Mouse (Mus musculus) gastrocnemius, adult 8-10 months (tissue): Measurements from ENCODE around the gene Gfi1b. TPM values are rescaled to one million over a fixed set of nuclear protein-coding genes. Genes with fewer than 3 reads are reported as not detected.

Experiments used
- DNase-seq, 2 experiments: peaks; one replicate each; pipeline ENCODE4 v3.0.0; 2022; ENCODE audit warnings: low spot score in 2 of 2
- total RNA-seq, 4 experiments: library from RNA; stranded (reverse); gene quantifications; 2 replicates each; pipeline ENCODE4 v1.2.4; 2022

Gene Gfi1b
- not detected for total RNA-seq

DNA sequence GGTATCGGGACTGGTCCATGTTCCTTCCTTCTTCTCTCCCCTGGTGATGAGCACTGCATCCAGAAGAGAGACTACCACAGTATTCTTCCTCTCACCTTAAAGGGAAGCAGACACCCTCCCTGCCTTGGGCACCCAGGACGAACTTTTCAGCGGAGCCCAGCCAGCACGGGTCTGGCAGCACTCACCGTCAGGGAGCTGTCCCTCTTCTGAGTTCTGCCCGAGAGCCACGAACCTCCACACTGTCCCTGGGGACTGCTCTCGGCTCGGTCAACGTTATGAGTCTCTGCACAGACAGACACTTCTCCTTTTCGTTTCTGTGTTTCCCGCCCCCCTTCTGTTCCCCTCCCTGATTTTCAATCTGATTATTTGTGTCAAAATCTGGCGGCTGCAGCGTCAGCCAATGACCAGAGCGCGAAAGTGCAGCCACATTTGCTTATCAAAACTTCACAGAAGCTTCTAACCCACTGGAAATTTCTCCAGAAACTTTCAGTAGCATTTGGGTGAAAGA, at the start of gene Gfi1b:
TSS of gene Gfi1b (minus strand) at position 319 of the 508 bp plus-strand sequence.
- DNase-seq = no peak

DNA sequence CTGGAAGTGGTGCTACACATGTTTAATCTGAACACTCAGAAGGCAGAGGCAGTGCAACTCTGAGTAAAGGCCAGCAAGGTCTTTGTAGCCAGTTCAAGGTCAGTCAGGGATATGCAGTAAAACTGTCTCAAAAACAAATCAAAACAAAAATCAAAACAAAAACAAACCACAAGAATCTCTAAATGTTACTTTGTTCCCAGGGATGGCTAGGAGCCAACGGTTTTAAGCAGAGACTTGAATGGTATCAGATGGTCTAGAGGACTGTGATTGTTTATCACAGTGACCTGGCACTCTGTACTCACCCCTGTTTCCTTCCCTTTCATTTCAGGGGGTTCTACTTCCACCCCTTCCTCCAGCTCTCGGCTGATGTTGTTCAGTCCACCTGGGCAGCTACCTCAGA, 49.7 kb upstream of the Gfi1b start:
- DNase-seq = no peak

DNA sequence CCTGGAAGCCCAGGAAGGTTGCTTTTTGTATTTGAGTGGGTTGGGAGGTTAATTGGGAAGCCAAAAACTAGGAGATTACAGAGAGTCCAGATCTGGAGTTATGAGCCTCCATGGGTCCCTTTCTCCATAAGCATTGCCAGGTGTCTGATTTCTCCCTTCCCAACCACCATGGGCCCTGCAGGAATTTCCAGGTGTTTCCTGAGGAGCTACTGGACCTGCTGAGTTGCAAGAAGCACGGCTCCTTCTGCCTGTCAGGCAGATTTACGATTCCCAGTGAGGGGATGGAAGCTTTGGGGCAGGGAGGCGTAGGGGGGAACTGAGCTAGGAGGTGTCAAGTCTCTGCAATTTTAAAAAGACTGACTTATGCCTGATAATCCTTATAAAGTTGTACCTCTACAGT, 44.0 kb upstream of the Gfi1b start:
- DNase-seq = no peak

DNA sequence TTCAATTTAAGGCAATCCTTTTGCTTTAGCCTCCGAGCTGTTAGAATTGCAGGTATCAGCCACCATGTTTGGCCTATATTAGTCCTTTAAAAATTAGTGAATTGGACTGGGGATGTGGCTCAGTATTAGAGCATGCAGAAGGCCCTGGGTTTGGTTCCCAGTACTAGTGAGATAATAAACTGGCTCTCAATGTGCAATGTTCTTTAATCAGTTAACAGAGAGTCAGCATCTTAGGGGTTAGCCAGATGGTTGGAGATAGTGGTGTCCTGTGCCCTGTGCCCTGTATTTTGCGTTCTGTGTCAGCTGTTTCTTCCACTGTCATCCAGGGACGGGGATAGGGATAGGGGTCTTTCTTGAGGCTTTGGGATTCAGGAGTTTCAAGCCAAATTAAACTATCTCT, 41.1 kb upstream of the Gfi1b start:
- DNase-seq = no peak

DNA sequence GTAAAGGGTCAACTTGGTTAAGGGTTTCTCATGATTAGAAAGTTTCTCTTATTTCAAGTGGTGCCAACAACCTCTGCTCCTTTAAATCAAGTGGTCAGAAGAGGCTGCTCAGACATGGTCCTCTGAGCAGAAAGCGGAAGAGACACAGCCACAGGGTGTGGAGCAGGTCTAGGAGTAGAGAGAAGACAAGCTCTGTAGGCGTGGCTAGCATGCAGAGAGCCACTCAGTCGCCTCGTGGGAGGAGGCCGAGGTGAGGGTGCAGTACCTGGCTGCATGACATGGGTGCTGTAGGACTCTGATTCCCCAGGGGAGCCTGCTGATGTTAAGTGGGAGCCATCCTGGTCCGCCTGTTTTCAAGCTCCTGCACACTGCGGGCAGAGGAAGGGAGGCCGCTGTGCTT, 34.4 kb upstream of the Gfi1b start:
- no peak for DNase-seq

DNA sequence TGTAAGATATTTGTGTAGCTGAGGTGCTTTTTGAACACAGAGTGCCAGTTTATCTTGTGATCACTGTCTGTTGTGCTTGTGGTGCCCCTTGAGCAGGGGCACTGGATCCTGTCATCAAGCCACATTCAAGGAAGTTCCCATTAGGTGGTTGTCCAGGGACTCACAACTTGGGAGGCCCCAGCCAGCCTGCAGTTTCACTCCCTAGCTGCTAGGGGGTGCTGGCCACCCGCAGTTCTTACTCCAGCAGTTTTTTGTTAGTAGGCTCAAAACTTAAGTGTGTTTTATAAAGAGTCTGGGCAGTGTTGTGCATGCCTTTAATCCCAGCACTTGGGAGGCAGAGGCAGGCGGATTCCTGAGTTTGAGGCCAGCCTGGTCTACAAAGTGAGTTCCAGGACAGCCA, 32.5 kb upstream of the Gfi1b start:
- DNase-seq = no peak

DNA sequence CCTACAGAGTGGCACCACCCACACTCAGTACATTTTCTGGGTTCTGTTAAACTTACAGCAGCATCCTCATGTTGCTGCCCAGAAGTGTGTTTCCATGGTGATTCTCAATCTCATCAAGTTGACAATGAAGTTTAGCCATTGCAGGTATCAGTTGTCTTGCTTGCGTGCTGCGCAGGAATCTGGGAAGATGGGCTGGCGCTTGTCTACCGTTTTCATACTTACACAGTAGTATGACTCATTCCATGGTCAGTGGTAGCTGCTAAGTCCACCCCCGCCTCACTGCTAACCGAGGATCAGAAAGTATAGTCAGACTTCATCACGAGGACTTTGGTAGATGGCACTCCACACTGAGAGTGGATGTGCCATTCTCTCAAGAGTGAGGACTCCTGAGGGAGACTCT, 31.6 kb upstream of the Gfi1b start:
- no peak for DNase-seq

DNA sequence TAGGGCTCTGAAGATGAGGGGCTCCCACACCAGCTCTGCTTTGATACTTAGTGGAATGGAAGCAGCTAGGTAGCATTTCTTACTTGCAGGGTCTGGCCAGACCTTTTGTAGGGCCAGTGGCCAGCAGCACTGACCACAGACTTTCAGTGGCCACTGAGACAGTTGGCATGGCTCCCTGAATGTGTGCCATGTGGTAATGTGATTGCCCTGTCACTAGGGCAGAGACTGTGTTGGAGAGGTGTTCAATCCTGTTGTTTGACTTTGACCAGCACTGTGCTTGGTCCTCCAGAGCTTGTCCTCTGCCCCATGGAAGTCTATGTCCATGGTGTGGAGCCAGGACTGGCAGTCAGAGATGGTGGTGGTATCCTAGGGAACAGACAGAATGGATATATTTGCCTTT, 28.7 kb upstream of the Gfi1b start:
- DNase-seq = peak in 1 of 2 experiments; percentile 9

DNA sequence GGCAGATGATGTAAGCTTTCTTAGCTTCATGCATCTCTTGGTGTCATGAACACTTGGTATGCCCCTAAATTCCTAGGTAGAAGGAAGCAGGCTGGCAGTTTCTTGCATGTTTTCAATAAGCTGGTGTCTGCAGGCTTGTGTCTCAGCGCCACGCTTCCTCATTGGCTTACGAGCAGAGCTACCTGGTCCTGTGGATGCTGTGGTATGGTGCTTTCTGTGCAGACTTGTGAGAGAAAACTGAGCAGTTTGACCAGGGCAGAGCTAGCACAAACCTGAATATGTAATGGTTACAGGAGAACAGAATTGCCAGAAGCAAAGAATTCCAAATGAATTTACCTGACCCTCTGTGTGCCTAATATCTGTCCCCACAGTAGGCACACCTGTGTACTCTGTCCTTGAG, 21.3 kb upstream of the Gfi1b start:
- DNase-seq = no peak

DNA sequence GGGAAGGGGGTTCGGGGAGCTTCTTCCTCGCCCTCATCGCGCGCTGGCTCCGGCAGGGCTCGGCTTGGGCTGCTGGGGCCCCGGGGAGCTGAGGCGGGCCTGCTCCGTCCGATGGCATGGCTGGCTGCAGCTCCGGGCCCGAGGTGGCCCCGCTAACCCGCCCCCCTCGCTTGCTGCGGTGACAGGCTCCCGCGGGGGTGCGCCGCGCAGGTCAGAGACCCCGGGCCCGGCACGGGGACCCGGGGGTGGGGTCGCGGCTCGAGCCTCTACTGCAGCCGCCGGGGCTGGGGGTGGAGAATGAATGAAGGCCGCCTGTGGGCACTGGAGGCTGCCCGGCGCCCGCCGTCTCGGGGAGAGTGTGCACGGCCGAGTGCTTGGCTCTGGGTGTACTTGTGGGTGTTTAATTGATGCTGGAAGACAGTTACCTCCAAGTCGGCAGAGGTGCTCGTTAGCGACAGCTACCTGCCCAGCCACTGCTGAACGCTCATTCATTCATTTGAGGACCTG, 19.7 kb upstream of the Gfi1b start:
- no peak for DNase-seq

DNA sequence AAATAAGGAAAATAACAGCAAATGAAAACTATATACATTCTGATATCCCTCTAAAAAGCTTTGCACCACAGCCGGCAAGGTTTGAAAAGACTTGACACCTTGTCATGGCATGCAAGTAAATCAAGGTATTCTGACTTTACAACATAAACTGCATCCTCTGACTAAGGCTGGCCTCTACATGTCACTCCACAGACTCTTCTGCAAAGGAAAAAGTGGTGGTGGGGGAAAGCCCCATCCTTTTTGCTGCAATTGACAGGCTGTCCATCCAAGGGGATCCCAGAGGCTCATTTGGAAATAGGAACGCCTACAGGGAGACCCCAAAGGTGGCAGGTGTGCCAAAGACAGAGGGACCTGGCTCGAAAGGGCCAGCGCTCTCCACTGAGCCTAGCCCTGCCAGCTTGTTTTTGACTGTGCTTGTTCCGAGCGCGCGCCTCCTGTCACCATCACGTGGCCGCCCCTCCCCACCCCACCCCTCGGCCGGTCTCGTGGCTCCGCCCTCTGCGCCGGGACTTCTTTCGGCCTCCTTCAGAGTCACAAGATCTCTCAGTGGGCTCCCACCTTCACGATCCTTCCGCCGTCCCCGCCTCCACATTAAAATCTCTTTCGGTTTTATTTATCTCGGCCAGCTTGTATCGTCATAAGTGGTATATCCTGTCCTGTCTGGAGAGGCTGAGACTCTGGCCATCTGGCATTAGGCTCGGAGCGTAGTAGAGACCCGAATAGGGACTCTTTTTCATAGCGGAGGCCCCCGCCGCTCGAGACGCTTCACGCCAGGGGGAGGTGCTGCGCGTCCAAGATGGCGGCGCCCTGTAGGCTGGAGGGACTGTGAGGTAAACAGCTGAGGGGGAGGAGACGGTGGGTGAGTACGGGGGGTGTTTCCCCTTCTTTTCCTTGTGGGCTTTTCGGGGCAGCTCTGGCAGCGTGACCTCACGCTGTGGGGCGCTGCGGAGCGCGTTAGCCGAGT, 19.0 kb upstream of the Gfi1b start, which contains the start of gene Tsc1:
TSS of gene Tsc1 (plus strand) at position 768 of the 964 bp plus-strand sequence.
- DNase-seq = peak; percentile 89 to 91

DNA sequence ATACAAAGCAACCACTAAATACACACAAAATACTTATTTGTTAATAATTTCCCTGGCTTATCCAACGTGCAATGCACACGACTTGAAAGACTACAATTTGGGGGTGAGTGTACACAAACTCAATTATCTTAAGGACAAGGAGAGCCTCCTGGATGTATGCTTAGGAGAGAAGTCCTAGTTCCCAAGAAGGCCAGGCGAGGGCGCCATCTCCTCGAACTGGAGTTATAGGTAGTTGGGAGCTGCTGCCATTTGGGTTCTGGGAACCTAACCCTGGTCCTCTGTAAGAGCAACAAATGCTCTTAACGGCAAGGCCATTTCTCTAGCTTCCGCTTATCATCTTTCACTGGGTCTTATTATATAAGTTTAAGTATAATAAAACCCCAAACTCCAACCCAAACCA, 18.0 kb upstream of the Gfi1b start:
- DNase-seq = peak in 1 of 2 experiments; percentile 11

DNA sequence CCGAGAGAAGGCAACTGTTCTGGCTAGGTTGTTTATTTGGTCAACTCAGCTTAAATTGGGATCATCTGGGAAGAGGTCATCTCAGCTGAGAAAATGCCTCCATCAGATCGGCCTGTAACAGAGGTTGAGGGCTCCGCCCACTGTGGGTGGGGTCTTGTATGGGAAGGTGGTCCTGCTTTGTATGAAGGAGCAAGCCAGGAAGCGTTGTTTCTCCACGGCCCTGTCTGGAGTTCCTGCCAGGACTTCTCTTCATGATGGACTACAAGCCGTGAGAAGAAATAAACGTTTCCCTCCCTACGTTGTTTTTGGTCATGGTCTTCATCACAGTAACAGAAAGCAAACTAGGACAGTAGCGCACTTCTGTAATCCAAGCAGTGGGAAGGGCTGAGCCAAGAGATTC, 17.1 kb upstream of the Gfi1b start:
- no peak for DNase-seq

DNA sequence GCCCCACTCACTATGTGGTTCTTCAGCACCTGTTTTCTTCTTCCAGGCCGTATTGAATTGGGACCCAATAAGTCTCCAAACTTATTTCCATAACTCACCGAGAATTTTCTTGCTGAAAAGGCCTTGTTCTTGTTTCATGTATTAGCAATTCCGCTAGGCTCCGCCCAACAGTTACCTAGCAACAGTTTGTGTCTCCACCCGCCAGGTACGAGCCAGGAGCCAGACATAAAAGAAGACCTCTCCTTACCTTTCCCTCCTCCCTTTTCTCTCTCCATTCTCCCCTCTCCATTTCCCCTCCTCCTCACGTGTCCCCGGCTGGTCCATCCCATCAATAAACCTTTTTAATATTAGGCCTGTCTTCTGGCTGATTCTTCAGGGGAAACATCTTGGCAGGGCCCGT, 16.6 kb upstream of the Gfi1b start:
- DNase-seq = no peak

DNA sequence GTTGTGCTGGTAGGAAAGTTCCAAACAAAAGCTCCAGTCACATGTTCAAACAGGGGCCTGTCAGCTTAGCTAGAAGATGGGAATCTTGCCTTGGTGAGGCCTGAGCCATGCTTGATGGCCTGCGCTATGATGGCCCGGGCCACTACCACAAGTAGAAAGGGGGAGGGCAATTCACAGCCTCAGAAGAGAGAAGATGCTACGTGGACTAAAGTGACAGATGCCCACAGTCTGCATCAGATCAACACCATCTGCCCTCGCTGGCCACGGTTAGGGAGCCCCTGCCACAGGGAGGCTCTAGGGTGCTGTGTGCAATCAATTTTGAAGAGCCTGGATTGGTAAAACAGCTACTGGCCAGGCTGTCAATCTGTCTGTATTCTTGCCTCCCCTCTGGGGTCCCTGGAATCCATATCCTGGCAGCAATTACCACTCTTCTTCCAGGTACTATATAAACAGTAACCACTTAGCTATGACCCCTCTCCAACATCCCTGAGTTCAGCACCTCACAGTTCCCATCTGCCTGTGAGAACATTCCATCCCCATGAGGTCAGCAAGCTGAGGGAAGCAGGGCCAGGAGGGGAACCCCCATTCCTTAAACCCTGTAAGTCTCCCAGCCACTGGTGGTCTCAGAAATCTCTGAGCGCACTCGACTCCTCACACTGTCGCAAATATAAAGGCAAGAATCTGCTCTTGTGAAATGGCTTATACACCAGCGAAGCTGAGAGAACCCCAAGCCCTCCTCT, 15.5 kb upstream of the Gfi1b start:
- no peak for DNase-seq

DNA sequence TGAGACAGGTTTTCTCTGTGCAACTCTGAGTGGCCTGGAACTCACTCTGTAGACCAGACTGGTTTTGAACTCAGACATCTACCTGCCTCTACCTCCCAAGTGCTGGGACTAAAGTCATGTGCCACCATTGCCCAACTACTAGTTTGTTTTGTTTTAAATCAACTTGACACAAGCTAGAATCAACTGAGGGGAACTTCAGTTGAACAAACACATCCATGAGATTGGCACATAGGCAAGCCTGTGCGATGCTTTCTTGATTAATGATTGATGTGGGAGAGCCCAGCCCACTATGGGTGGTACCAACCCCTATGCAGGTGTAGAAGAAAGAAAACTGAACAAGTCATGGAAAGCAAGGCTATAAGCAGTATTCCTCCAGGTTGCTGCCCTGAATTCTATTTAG, 13.4 kb upstream of the Gfi1b start:
- DNase-seq = no peak

DNA sequence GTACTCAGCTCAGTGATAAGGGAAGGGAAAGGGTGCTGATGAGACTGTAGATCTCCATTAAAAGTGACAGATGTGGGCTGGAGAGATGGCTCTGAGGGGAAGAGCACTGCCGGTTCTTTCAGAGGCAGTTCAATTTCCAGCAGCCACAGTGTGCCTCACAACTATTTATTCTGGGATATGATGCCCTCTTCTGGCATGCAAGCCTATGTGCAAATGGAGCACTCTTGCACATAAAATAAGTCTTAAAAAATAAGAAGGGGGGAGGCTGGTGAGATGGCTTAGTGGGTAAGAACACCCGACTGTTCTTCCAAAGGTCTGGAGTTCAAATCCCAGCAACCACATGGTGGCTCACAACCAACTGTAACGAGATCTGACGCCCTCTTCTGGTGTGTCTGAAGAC, 11.4 kb upstream of the Gfi1b start:
- DNase-seq = no peak

DNA sequence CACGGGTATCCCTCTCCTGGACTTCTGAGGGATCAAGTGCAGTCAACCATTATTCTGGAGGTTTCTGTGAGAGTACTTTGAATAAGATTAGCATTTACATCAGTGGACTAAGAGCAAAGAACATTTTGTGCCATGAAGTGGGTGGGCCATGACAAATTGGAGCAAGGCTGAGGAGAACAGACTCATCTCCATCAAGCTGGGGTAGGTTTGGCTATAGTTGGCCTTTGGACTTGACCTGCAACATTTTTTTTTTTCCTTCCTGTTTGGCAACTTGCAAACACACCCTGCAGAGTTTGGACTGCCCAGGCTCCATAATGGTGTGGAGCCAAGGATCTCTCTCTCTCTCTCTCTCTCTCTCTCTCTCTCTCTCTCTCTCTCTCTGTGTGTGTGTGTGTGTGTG, 10.8 kb upstream of the Gfi1b start:
- no peak for DNase-seq

DNA sequence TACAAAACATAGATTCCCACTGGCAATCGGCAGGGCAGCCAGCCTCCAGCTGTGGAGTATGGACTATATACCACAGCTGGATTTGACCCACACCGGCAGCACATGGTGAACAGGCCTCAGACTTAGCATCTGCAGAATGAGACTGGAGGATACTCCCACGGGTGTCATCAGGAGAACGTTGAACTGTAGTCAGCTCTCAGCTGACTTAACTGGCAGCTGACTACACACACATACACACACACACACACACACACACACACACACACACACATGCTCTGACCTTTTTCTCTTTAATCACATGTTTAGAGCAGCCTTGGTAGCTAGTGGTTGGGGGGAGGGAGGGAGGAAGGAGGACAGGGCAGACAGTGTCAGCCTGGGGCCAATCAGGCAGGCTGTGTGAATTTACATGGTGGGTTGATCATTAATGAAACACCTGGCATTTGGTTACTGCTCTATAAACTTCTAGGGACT, 8.2 kb upstream of the Gfi1b start:
- DNase-seq = no peak

DNA sequence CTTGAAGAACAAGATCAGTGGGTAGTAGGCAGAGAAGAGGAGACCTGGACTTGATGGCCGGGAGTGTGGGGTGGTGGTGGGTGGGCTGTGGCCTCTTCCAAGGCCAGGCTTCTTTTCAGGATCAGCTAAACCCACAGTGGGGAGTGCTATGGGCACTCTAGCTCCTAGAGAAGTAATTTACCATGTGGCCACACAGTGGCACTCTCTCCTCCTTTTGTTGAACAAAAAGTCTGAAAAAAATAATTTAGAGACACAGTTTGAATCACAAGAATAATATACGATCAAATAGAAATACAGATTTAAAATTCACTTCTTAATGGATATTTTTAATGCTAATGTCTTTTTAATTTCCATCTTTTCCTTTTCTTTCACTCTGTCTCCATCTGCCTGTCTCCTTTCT, 6.3 kb upstream of the Gfi1b start:
- DNase-seq = no peak

DNA sequence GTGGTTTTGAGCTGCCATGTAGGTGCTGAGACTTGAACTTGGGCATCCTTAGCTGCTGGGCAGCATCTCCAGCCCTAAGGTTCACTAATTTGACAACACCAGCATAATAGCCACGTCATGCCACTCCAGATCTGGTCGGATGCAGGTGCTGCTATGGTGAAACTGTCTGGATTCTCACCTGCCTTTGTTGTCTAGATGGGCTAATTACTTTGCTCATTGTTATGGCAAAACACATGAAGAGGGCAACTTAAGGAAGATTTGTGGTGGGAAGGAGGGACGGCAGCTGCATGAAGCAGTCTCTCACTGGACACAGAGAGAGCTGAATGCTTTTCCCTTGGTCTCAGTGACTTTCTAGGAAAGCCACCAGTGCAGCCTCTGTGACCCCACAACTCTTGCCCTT, 4.3 kb upstream of the Gfi1b start:
- no peak for DNase-seq

DNA sequence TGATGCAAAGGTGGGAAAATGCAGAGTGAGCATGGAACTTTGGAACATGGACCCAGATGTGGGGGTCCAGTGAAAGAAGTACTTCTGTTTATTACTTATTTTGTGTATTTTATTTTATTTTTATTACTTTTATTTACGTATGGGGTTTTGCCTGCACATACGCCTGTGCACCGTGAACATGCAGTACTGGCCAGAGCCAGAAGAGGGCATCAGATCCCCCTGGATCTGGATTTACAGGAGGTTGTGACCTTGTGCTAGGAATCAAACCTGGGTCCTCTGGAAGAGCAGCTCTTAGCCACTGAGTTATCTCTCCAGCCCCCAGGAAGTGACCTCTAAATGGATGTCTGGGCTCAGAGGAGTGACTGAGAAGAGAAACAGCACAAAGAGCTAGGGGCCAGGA, 3.1 kb upstream of the Gfi1b start:
- DNase-seq = no peak
